Mouse (Mus musculus): Measurements from ENCODE around the gene Rab25. TPM values are rescaled to one million over a fixed set of nuclear protein-coding genes. Genes with fewer than 3 reads are reported as not detected.
"Not testable (repeated sequence)": the region's sequence is repeated elsewhere in the genome, so short reads cannot be mapped to it uniquely, and the experiment has no call there.

Gene Rab25
- polyA plus RNA-seq, 1 experiment, result 0.07 TPM

- H3K27me3 ChIP-seq (ENCODE audit: control insufficient read depth, insufficient read depth, insufficient read length), result no peaks in the 10 kb centered on the region
- peak overlapping the region; percentile 84 for H3K4me3 ChIP-seq (ENCODE audit: insufficient read depth, poor library complexity, severe bottlenecking)
- H3K79me2 ChIP-seq (ENCODE audit: control insufficient read depth, insufficient read depth), result peaks cover 40% of the 10 kb centered on the region
- no peak overlapping the region for H3ac ChIP-seq (ENCODE audit: control insufficient read depth, insufficient read length, low read depth)
- TF ChIP-seq MYOG (IDR thresholded peaks at IDR 0.05; ENCODE audit: control insufficient read depth, extremely low read depth, insufficient read length), result no peak
- no peak for TF ChIP-seq MYOD1 (IDR thresholded peaks at IDR 0.05; ENCODE audit: control insufficient read depth, insufficient read length, low read depth)
- no peak for TF ChIP-seq CEBPB (IDR thresholded peaks at IDR 0.05; ENCODE audit: low read depth)
- TF ChIP-seq MAX (IDR thresholded peaks at IDR 0.05), result no peak
- no peak for TF ChIP-seq USF1 (IDR thresholded peaks at IDR 0.05; ENCODE audit: low read depth)
- TF ChIP-seq FOSL1 (IDR thresholded peaks at IDR 0.05; ENCODE audit: insufficient read depth, low read length, poor library complexity, severe bottlenecking), result no peak
- no peak for TF ChIP-seq CTCF (IDR thresholded peaks at IDR 0.05; ENCODE audit: control insufficient read depth, insufficient read depth, insufficient read length)
- H3K79me3 ChIP-seq (ENCODE audit: low read depth), result peaks cover 20% of the 10 kb centered on the region
- peaks cover 18% of the 10 kb centered on the region for H3K36me3 ChIP-seq (ENCODE audit: control insufficient read depth, insufficient read depth)
Observed at GRCm38 (mm10) chr3:88578498-88579424, 30.7 kb upstream of the Rab25 start.

GRCm38 (mm10) chr3:88577846-88578245 lies 29.7 kb upstream of the Rab25 start:
- Histone ChIP-seq H3K79me2 (ENCODE audit: control insufficient read depth, insufficient read depth) (peaks cover 34% of the 10 kb centered on the region), H3K79me3 (ENCODE audit: low read depth) (peaks cover 18% of the 10 kb centered on the region), H3K36me3 (ENCODE audit: control insufficient read depth, insufficient read depth) (peaks cover 15% of the 10 kb centered on the region)
- H3K27me3 ChIP-seq (ENCODE audit: control insufficient read depth, insufficient read depth, insufficient read length); H3ac ChIP-seq (ENCODE audit: control insufficient read depth, insufficient read length, low read depth); H3K4me3 ChIP-seq (ENCODE audit: insufficient read depth, poor library complexity, severe bottlenecking): not testable (repeated sequence)

- peaks cover 11% of the 10 kb centered on the region for H3K79me2 ChIP-seq (ENCODE audit: control insufficient read depth, insufficient read depth)
- TF ChIP-seq MYOD1 (IDR thresholded peaks at IDR 0.05; ENCODE audit: control insufficient read depth, insufficient read length, low read depth), result no peak
- TF ChIP-seq FOSL1 (IDR thresholded peaks at IDR 0.05; ENCODE audit: insufficient read depth, low read length, poor library complexity, severe bottlenecking), result no peak
- no peak for TF ChIP-seq MAX (IDR thresholded peaks at IDR 0.05)
- no peak for TF ChIP-seq USF1 (IDR thresholded peaks at IDR 0.05; ENCODE audit: low read depth)
- TF ChIP-seq CTCF (IDR thresholded peaks at IDR 0.05; ENCODE audit: control insufficient read depth, insufficient read depth, insufficient read length), result no peak
- TF ChIP-seq CEBPB (IDR thresholded peaks at IDR 0.05; ENCODE audit: low read depth), result no peak
- TF ChIP-seq MYOG (IDR thresholded peaks at IDR 0.05; ENCODE audit: control insufficient read depth, extremely low read depth, insufficient read length), result no peak
- no peak within 1 kb of the TSS for H3ac ChIP-seq (ENCODE audit: control insufficient read depth, insufficient read length, low read depth)
- H3K27me3 ChIP-seq (ENCODE audit: control insufficient read depth, insufficient read depth, insufficient read length), result no peaks in the 10 kb centered on the region
- no peak within 1 kb of the TSS for H3K4me3 ChIP-seq (ENCODE audit: insufficient read depth, poor library complexity, severe bottlenecking)
- H3K36me3 ChIP-seq (ENCODE audit: control insufficient read depth, insufficient read depth), result no peaks in the 10 kb centered on the region
- H3K79me3 ChIP-seq (ENCODE audit: low read depth), result peaks cover 8% of the 10 kb centered on the region
Observed at GRCm38 (mm10) chr3:88575540-88575939, 27.4 kb upstream of the Rab25 start, which contains the start of gene Ssr2. TSS of gene Ssr2 (plus strand) at chr3:88575876.

GRCm38 (mm10) chr3:88573810-88574209 lies 25.7 kb upstream of the Rab25 start:
- no peak overlapping the region for H3ac ChIP-seq (ENCODE audit: control insufficient read depth, insufficient read length, low read depth)
- H3K36me3 ChIP-seq (ENCODE audit: control insufficient read depth, insufficient read depth), result peaks cover 16% of the 10 kb centered on the region
- no peaks in the 10 kb centered on the region for H3K79me2 ChIP-seq (ENCODE audit: control insufficient read depth, insufficient read depth)
- no peaks in the 10 kb centered on the region for H3K79me3 ChIP-seq (ENCODE audit: low read depth)
- H3K4me3 ChIP-seq (ENCODE audit: insufficient read depth, poor library complexity, severe bottlenecking), result no peak overlapping the region
- no peaks in the 10 kb centered on the region for H3K27me3 ChIP-seq (ENCODE audit: control insufficient read depth, insufficient read depth, insufficient read length)
- TF ChIP-seq CTCF (IDR thresholded peaks at IDR 0.05; ENCODE audit: control insufficient read depth, insufficient read depth, insufficient read length), result no peak
- TF ChIP-seq FOSL1 (IDR thresholded peaks at IDR 0.05; ENCODE audit: insufficient read depth, low read length, poor library complexity, severe bottlenecking), result no peak
- no peak for TF ChIP-seq MYOD1 (IDR thresholded peaks at IDR 0.05; ENCODE audit: control insufficient read depth, insufficient read length, low read depth)
- TF ChIP-seq USF1 (IDR thresholded peaks at IDR 0.05; ENCODE audit: low read depth), result no peak
- no peak for TF ChIP-seq CEBPB (IDR thresholded peaks at IDR 0.05; ENCODE audit: low read depth)
- TF ChIP-seq MAX (IDR thresholded peaks at IDR 0.05), result no peak

- Histone ChIP-seq H3ac (ENCODE audit: control insufficient read depth, insufficient read length, low read depth) (no peak overlapping the region), H3K36me3 (ENCODE audit: control insufficient read depth, insufficient read depth) (peaks cover 25% of the 10 kb centered on the region), H3K79me3 (ENCODE audit: low read depth) (no peaks in the 10 kb centered on the region), H3K27me3 (ENCODE audit: control insufficient read depth, insufficient read depth, insufficient read length) (no peaks in the 10 kb centered on the region), H3K79me2 (ENCODE audit: control insufficient read depth, insufficient read depth) (no peaks in the 10 kb centered on the region), H3K4me3 (ENCODE audit: insufficient read depth, poor library complexity, severe bottlenecking) (no peak overlapping the region)
- TF ChIP-seq CTCF (IDR thresholded peaks at IDR 0.05; ENCODE audit: control insufficient read depth, insufficient read depth, insufficient read length), result no peak
- no peak for TF ChIP-seq CEBPB (IDR thresholded peaks at IDR 0.05; ENCODE audit: low read depth)
- TF ChIP-seq MYOG (IDR thresholded peaks at IDR 0.05; ENCODE audit: control insufficient read depth, extremely low read depth, insufficient read length), result no peak
- TF ChIP-seq MAX (IDR thresholded peaks at IDR 0.05), result no peak
- no peak for TF ChIP-seq MYOD1 (IDR thresholded peaks at IDR 0.05; ENCODE audit: control insufficient read depth, insufficient read length, low read depth)
- TF ChIP-seq USF1 (IDR thresholded peaks at IDR 0.05; ENCODE audit: low read depth), result no peak
Observed at GRCm38 (mm10) chr3:88572835-88573234, 24.7 kb upstream of the Rab25 start.

GRCm38 (mm10) chr3:88571856-88572255 lies 23.8 kb upstream of the Rab25 start:
- no peaks in the 10 kb centered on the region for H3K79me2 ChIP-seq (ENCODE audit: control insufficient read depth, insufficient read depth)
- no peak overlapping the region for H3K4me3 ChIP-seq (ENCODE audit: insufficient read depth, poor library complexity, severe bottlenecking)
- H3K27me3 ChIP-seq (ENCODE audit: control insufficient read depth, insufficient read depth, insufficient read length), result no peaks in the 10 kb centered on the region
- no peak overlapping the region for H3ac ChIP-seq (ENCODE audit: control insufficient read depth, insufficient read length, low read depth)
- no peak for TF ChIP-seq USF1 (IDR thresholded peaks at IDR 0.05; ENCODE audit: low read depth)
- TF ChIP-seq MYOG (IDR thresholded peaks at IDR 0.05; ENCODE audit: control insufficient read depth, extremely low read depth, insufficient read length), result no peak
- TF ChIP-seq MYOD1 (IDR thresholded peaks at IDR 0.05; ENCODE audit: control insufficient read depth, insufficient read length, low read depth), result no peak
- no peak for TF ChIP-seq MAX (IDR thresholded peaks at IDR 0.05)
- TF ChIP-seq CEBPB (IDR thresholded peaks at IDR 0.05; ENCODE audit: low read depth), result no peak
- no peak for TF ChIP-seq CTCF (IDR thresholded peaks at IDR 0.05; ENCODE audit: control insufficient read depth, insufficient read depth, insufficient read length)
- TF ChIP-seq FOSL1 (IDR thresholded peaks at IDR 0.05; ENCODE audit: insufficient read depth, low read length, poor library complexity, severe bottlenecking), result no peak
- no peaks in the 10 kb centered on the region for H3K79me3 ChIP-seq (ENCODE audit: low read depth)
- peaks cover 35% of the 10 kb centered on the region for H3K36me3 ChIP-seq (ENCODE audit: control insufficient read depth, insufficient read depth)

Measured in C2C12 (cell line).